In genomic region chr4:102944325-102944724, GRCm38 (mm10) we compare ENCODE assay signal across 24 mouse cellular contexts. TPM values are rescaled to one million over a fixed set of nuclear protein-coding genes. Genes with fewer than 3 reads are reported as not detected.
DNase-seq lines count a peak whose midpoint lies in the region; ATAC-seq lines count a peak whose summit lies in the region.
"Had no signal": no experiment of that assay in that cellular context is flagged by ENCODE, and none has a peak within 500 bp of the region (broad histone marks: within the 10 kb centered on the region; RNA-seq: fewer than 3 reads in every experiment).

No protein-coding gene starts in this region.

- H3K27ac ChIP-seq in midbrain, embryonic 16.5 days (ENCODE audit: low read length): no peak overlapping the region
- H3K27ac ChIP-seq: embryonic facial prominence, embryonic 13.5 days; forebrain, embryonic 13.5 days; heart, adult 2 months; heart, embryonic 15.5 days; hindbrain, postnatal 0 days had no signal

- H3K9ac ChIP-seq in midbrain, embryonic 16.5 days (ENCODE audit: low read depth, low read length): no peak overlapping the region
- H3K9ac ChIP-seq: embryonic facial prominence, embryonic 13.5 days; forebrain, embryonic 13.5 days; heart, embryonic 15.5 days; hindbrain, embryonic 13.5 days had no signal

- DNase-seq in A20 (ENCODE audit: low read depth, low spot score) (peak; percentile 2), MEL-GATA-1-ER (ENCODE audit: extremely low read depth, low read depth) (peak; percentile 62)
- DNase-seq in kidney, postnatal 4 days: no peak
- DNase-seq in heart, postnatal 4 days: no peak
- DNase-seq: adrenal gland, adult 8-10 months; adrenal gland, postnatal 36 days; B cell, adult 2 months; cerebellum, adult 11 months; cerebellum, adult 8-10 months; cerebellum, postnatal 14 days; gastrocnemius, postnatal 36 days; heart, adult 2 months; kidney, adult 11 months had no signal

- 81% methylated on average over 6 of the region's 6 CpGs for WGBS in midbrain, embryonic 16.5 days

- no peak overlapping the region for H3K4me2 ChIP-seq in midbrain, embryonic 16.5 days (ENCODE audit: low read length)
- H3K4me2 ChIP-seq: embryonic facial prominence, embryonic 13.5 days; forebrain, embryonic 13.5 days; heart, embryonic 11.5 days; heart, embryonic 15.5 days; hindbrain, embryonic 13.5 days had no signal

- no peaks in the 10 kb centered on the region for H3K27me3 ChIP-seq in midbrain, embryonic 16.5 days (ENCODE audit: control insufficient read depth, insufficient read depth, low read depth, low read length)
- H3K27me3 ChIP-seq: embryonic facial prominence, embryonic 13.5 days; forebrain, embryonic 13.5 days; heart, embryonic 15.5 days; hindbrain, embryonic 13.5 days had no signal

- no peaks in the 10 kb centered on the region for H3K9me3 ChIP-seq in midbrain, embryonic 16.5 days (replicated peaks; ENCODE audit: control insufficient read depth, low read length, poor library complexity, severe bottlenecking)
- H3K9me3 ChIP-seq: embryonic facial prominence, embryonic 13.5 days; forebrain, embryonic 13.5 days; heart, embryonic 15.5 days; hindbrain, embryonic 13.5 days had no signal

- no peaks in the 10 kb centered on the region for H3K4me1 ChIP-seq in midbrain, embryonic 16.5 days (ENCODE audit: control insufficient read depth, insufficient read depth, low read length)
- H3K4me1 ChIP-seq: embryonic facial prominence, embryonic 13.5 days; forebrain, embryonic 13.5 days; heart, embryonic 15.5 days; hindbrain, embryonic 13.5 days had no signal

- peak; percentile 98 to 99 for ATAC-seq in hematopoietic stem cell, adult 5-6 weeks (replicated peaks in 1 of 2; ENCODE audit: insufficient read depth in 1 of 2, low FRiP score in 2 of 2, low TSS enrichment in 1 of 2, low read depth in 1 of 2, poor library complexity in 2 of 2, severe bottlenecking in 2 of 2)
- no peak for ATAC-seq in midbrain, embryonic 16.5 days
- ATAC-seq: CD4-positive, CD25-positive, alpha-beta regulatory T cell, adult 4 months; forebrain, embryonic 13.5 days; hindbrain, postnatal 0 days had no signal

- H3K36me3 ChIP-seq in midbrain, embryonic 16.5 days (ENCODE audit: control insufficient read depth, insufficient read depth, low read length): peaks cover 6% of the 10 kb centered on the region; the same call in 1 of the 2 replicates
- H3K36me3 ChIP-seq: embryonic facial prominence, embryonic 13.5 days; heart, embryonic 15.5 days had no signal

- H3K4me3 ChIP-seq in midbrain, embryonic 16.5 days (ENCODE audit: low read depth, low read length): no peak overlapping the region
- H3K4me3 ChIP-seq: embryonic facial prominence, embryonic 13.5 days; forebrain, embryonic 13.5 days; heart, adult 2 months; heart, embryonic 15.5 days; hindbrain, embryonic 13.5 days had no signal

RNA-seq across cellular contexts. Expression of gene Tctex1d1, which starts 34.1 kb away (rescaled TPM):
- total RNA-seq in hematopoietic stem cell, adult 5-6 weeks (2017): 2.9 TPM in 1 of 2 replicates, not detected in the other
- polyA plus RNA-seq in midbrain, embryonic 16.5 days (2015; fragmentation: Nextera tagmentation; extraction: Ambion mirVana): 1.8 and 2.4 TPM in 2 replicates
- not detected for total RNA-seq in heart, postnatal 4 days (2021)
- total RNA-seq: adrenal gland, adult 8-10 months; adrenal gland, postnatal 36 days; gastrocnemius, adult 8-10 months; heart, adult 2 months; heart, postnatal 25 days had no signal
- polyA plus RNA-seq: CD4-positive, CD25-positive, alpha-beta regulatory T cell, adult 4 months; heart, embryonic 11.5 days; heart, embryonic 15.5 days had no signal

Comparison
In these comparisons a context has a peak if more than half of its experiments do, and no peak if none do; other contexts are left out.
1. DNase-seq: peak in A20 (single experiment) and MEL-GATA-1-ER (single experiment); none in kidney, postnatal 4 days (0 of 2) and heart, postnatal 4 days (single experiment).